Comparison of ENCODE assay signal across 8 mouse cellular contexts in the genomic region with DNA sequence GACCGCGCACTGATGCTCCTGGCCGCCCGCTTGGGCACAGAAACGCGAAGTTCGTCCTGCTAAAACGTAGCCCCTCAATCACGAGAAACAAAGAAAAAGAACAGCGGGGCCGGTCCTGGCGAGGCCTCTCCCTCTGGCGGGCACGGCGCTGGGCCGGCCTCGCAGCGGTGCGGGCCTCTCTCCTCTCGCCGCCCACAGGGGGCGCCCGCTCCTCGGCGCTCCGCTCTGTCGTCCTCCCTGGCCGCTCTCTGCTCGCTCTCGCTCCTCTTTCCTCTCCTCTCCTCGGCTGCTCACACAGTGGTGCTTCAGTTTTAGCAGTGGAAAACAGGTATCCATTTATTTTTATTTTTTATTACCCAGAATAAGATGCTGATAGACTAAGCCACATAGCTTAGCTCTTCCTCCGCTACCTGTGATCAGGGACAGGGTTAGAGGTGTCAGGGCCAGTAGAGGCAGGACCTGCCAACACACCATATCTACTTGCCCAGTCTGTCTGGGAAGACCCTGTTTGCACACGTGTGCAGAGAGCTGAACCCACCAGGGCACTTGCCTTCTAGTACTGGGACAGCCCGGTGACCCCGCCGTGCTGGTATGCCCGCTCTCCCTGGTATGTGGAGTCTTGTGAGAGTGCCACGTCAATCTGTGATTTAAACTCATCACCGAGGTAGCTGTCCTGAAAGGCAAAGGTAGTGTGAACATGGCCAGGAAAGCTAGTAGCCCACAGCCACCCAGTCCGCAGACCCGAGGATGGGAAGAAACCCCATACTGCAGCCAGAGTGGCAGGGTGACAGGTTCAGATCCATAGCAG. TPM values are rescaled to one million over a fixed set of nuclear protein-coding genes. Genes with fewer than 3 reads are reported as not detected.
DNase-seq lines count a peak whose midpoint lies in the region; ATAC-seq lines count a peak whose summit lies in the region.

No protein-coding gene starts in this region.

- no peaks in the 10 kb centered on the region for H3K9me3 ChIP-seq in embryonic facial prominence, embryonic 13.5 days
- H3K9me3 ChIP-seq in heart, embryonic 16.5 days (replicated peaks; ENCODE audit: control insufficient read depth, low read length): no peaks in the 10 kb centered on the region
- H3K9me3 ChIP-seq in liver, embryonic 16.5 days (replicated peaks; ENCODE audit: control insufficient read depth, low read length): no peaks in the 10 kb centered on the region
- H3K9me3 ChIP-seq in neural tube, embryonic 14.5 days (ENCODE audit: control insufficient read depth, low read length): no peaks in the 10 kb centered on the region

- H3K4me1 ChIP-seq in embryonic facial prominence, embryonic 13.5 days: peaks cover 31% of the 10 kb centered on the region
- peaks cover 9% of the 10 kb centered on the region for H3K4me1 ChIP-seq in heart, embryonic 16.5 days (ENCODE audit: control insufficient read depth, insufficient read depth, low read length)
- H3K4me1 ChIP-seq in liver, embryonic 16.5 days (ENCODE audit: control insufficient read depth, low read depth, low read length): peaks cover 25% of the 10 kb centered on the region
- peaks cover 21% of the 10 kb centered on the region for H3K4me1 ChIP-seq in neural tube, embryonic 14.5 days (ENCODE audit: control insufficient read depth, insufficient read depth, low read length)

- peak overlapping the region; percentile 17; the same call in 1 of the 2 replicates for H3K4me2 ChIP-seq in embryonic facial prominence, embryonic 13.5 days
- no peak overlapping the region for H3K4me2 ChIP-seq in heart, embryonic 16.5 days (ENCODE audit: low read depth, low read length)
- H3K4me2 ChIP-seq in liver, embryonic 16.5 days (ENCODE audit: low read depth, low read length): no peak overlapping the region
- no peak overlapping the region for H3K4me2 ChIP-seq in neural tube, embryonic 14.5 days (ENCODE audit: low read depth, low read length)

- H3K27ac ChIP-seq in embryonic facial prominence, embryonic 13.5 days: no peak overlapping the region
- H3K27ac ChIP-seq in heart, embryonic 16.5 days (ENCODE audit: low read length): no peak overlapping the region
- no peak overlapping the region for H3K27ac ChIP-seq in liver, embryonic 16.5 days (ENCODE audit: low read length)
- H3K27ac ChIP-seq in neural tube, embryonic 14.5 days (ENCODE audit: low read depth, low read length): peak overlapping the region; percentile 28; the same call in 1 of the 2 replicates

- ATAC-seq in embryonic facial prominence, embryonic 13.5 days (ENCODE audit: insufficient number of reproducible peaks, insufficient read depth, low FRiP score, low TSS enrichment, low read depth): peak; percentile 57; the same call in 1 of the 2 replicates
- ATAC-seq in heart, embryonic 16.5 days (replicated peaks; ENCODE audit: extremely low read depth, insufficient read depth, low FRiP score): peak; percentile 67
- ATAC-seq in liver, embryonic 16.5 days (ENCODE audit: low read depth): peak; percentile 37; the same call in 1 of the 2 replicates
- peak; percentile 77; the same call in 1 of the 2 replicates for ATAC-seq in neural tube, embryonic 14.5 days (ENCODE audit: low read depth)
- ATAC-seq in megakaryocyte-erythroid progenitor cell, adult 5-6 weeks (replicated peaks; ENCODE audit: low FRiP score, low TSS enrichment, poor library complexity, severe bottlenecking): no peak

- 24% methylated on average over 41 of the region's 41 CpGs for WGBS in embryonic facial prominence, embryonic 13.5 days
- 35% methylated on average over 40 of the region's 41 CpGs for WGBS in heart, embryonic 16.5 days
- WGBS in liver, embryonic 16.5 days (ENCODE audit: insufficient replicate concordance): 58% methylated on average over 40 of the region's 41 CpGs
- WGBS in neural tube, embryonic 14.5 days: 23% methylated on average over 41 of the region's 41 CpGs

- H3K4me3 ChIP-seq in embryonic facial prominence, embryonic 13.5 days: 0 out of 2 replicates have a peak overlapping the region, but pooled peaks have one; percentile 1
- no peak overlapping the region for H3K4me3 ChIP-seq in heart, embryonic 16.5 days (ENCODE audit: low read length)
- no peak overlapping the region for H3K4me3 ChIP-seq in liver, embryonic 16.5 days (ENCODE audit: low read depth, low read length)
- 0 out of 2 replicates have a peak overlapping the region, but pooled peaks have one; percentile 3 for H3K4me3 ChIP-seq in neural tube, embryonic 14.5 days (ENCODE audit: low read depth, low read length)

- peaks cover 13% of the 10 kb centered on the region for H3K27me3 ChIP-seq in embryonic facial prominence, embryonic 13.5 days
- H3K27me3 ChIP-seq in heart, embryonic 16.5 days (ENCODE audit: control insufficient read depth, insufficient read depth, low read length): peaks cover 9% of the 10 kb centered on the region; the same call in 1 of the 2 replicates
- no peaks in the 10 kb centered on the region for H3K27me3 ChIP-seq in liver, embryonic 16.5 days (ENCODE audit: control insufficient read depth, insufficient read depth, low read depth, low read length)
- H3K27me3 ChIP-seq in neural tube, embryonic 14.5 days (ENCODE audit: control insufficient read depth, insufficient read depth, low read length): no peaks in the 10 kb centered on the region

- H3K9ac ChIP-seq in embryonic facial prominence, embryonic 13.5 days: no peak overlapping the region
- H3K9ac ChIP-seq in heart, embryonic 16.5 days (ENCODE audit: low read length): no peak overlapping the region
- H3K9ac ChIP-seq in liver, embryonic 16.5 days (ENCODE audit: low read depth, low read length): no peak overlapping the region
- H3K9ac ChIP-seq in neural tube, embryonic 14.5 days (replicated peaks; ENCODE audit: low read depth, low read length): no peak overlapping the region

- peaks cover 78% of the 10 kb centered on the region for H3K36me3 ChIP-seq in embryonic facial prominence, embryonic 13.5 days
- peaks cover 49% of the 10 kb centered on the region for H3K36me3 ChIP-seq in heart, embryonic 16.5 days (ENCODE audit: control insufficient read depth, insufficient read depth)
- peaks cover 65% of the 10 kb centered on the region for H3K36me3 ChIP-seq in liver, embryonic 16.5 days (ENCODE audit: control insufficient read depth, insufficient read depth)
- H3K36me3 ChIP-seq in neural tube, embryonic 14.5 days (ENCODE audit: control insufficient read depth, insufficient read depth, low read length): peaks cover 79% of the 10 kb centered on the region

- DNase-seq in right cerebral cortex, adult 18-20 months: peak; percentile 83
- no peak for DNase-seq in right cerebral cortex, postnatal 36 days (ENCODE audit: low spot score in 2 of 2)
- DNase-seq in layer of hippocampus, adult 18-20 months (ENCODE audit: low spot score in 2 of 2): peak; percentile 66 to 80

RNA-seq across cellular contexts. Expression of gene Gdf1, which starts 2.7 kb away (rescaled TPM):
- 2.2 and 4.2 TPM in 2 replicates for polyA plus RNA-seq in embryonic facial prominence, embryonic 13.5 days (2015; fragmentation: Nextera tagmentation; extraction: Ambion mirVana)
- 0.45 and 1.4 TPM in 2 replicates for polyA plus RNA-seq in heart, embryonic 16.5 days (2015; fragmentation: Nextera tagmentation; extraction: Ambion mirVana)
- total RNA-seq in layer of hippocampus, adult 18-20 months (2021): 10 to 100 TPM; 15.1 to 18.2 TPM
- polyA plus RNA-seq in liver, embryonic 16.5 days (2015; fragmentation: Nextera tagmentation; extraction: Ambion mirVana): 0.18 and 0.34 TPM in 2 replicates
- polyA plus RNA-seq in neural tube, embryonic 14.5 days (2014; fragmentation: Nextera tagmentation; extraction: Ambion mirVana): 2.1 and 7.5 TPM in 2 replicates
- not detected in 2 replicates for total RNA-seq in megakaryocyte-erythroid progenitor cell, adult 5-6 weeks (2014; fragmentation: Nextera tagmentation)
- total RNA-seq in megakaryocyte-erythroid progenitor cell, adult 5-6 weeks (2017): not detected in 2 replicates

RNA-seq across cellular contexts. Expression of gene Cers1, which starts 16.7 kb away (rescaled TPM):
- 9.3 and 9.4 TPM in 2 replicates for polyA plus RNA-seq in embryonic facial prominence, embryonic 13.5 days (2015; fragmentation: Nextera tagmentation; extraction: Ambion mirVana)
- polyA plus RNA-seq in heart, embryonic 16.5 days (2015; fragmentation: Nextera tagmentation; extraction: Ambion mirVana): 1.3 TPM in 2 replicates
- total RNA-seq in layer of hippocampus, adult 18-20 months (2021): 100 to 1,000 TPM; 112 to 116 TPM
- 0.05 and 0.24 TPM in 2 replicates for polyA plus RNA-seq in liver, embryonic 16.5 days (2015; fragmentation: Nextera tagmentation; extraction: Ambion mirVana)
- polyA plus RNA-seq in neural tube, embryonic 14.5 days (2014; fragmentation: Nextera tagmentation; extraction: Ambion mirVana): 33.4 and 42.9 TPM in 2 replicates
- total RNA-seq in megakaryocyte-erythroid progenitor cell, adult 5-6 weeks (2014; fragmentation: Nextera tagmentation): not detected in 2 replicates
- not detected in 2 replicates for total RNA-seq in megakaryocyte-erythroid progenitor cell, adult 5-6 weeks (2017)

RNA-seq across cellular contexts. Expression of gene Upf1, which starts 20.8 kb away (rescaled TPM):
- 20.3 and 22.1 TPM in 2 replicates for polyA plus RNA-seq in embryonic facial prominence, embryonic 13.5 days (2015; fragmentation: Nextera tagmentation; extraction: Ambion mirVana)
- 7.9 and 9.7 TPM in 2 replicates for polyA plus RNA-seq in heart, embryonic 16.5 days (2015; fragmentation: Nextera tagmentation; extraction: Ambion mirVana)
- 10 to 100 TPM; 74.5 to 75.6 TPM for total RNA-seq in layer of hippocampus, adult 18-20 months (2021)
- polyA plus RNA-seq in liver, embryonic 16.5 days (2015; fragmentation: Nextera tagmentation; extraction: Ambion mirVana): 5.5 and 5.6 TPM in 2 replicates
- 14.4 and 15.0 TPM in 2 replicates for polyA plus RNA-seq in neural tube, embryonic 14.5 days (2014; fragmentation: Nextera tagmentation; extraction: Ambion mirVana)
- 44.1 and 46.9 TPM in 2 replicates for total RNA-seq in megakaryocyte-erythroid progenitor cell, adult 5-6 weeks (2014; fragmentation: Nextera tagmentation)
- total RNA-seq in megakaryocyte-erythroid progenitor cell, adult 5-6 weeks (2017): 26.7 and 46.7 TPM in 2 replicates

RNA-seq across cellular contexts. Expression of gene Cope, which starts 30.0 kb away (rescaled TPM):
- 315 and 327 TPM in 2 replicates for polyA plus RNA-seq in embryonic facial prominence, embryonic 13.5 days (2015; fragmentation: Nextera tagmentation; extraction: Ambion mirVana)
- polyA plus RNA-seq in heart, embryonic 16.5 days (2015; fragmentation: Nextera tagmentation; extraction: Ambion mirVana): 326 and 334 TPM in 2 replicates
- 100 to 1,000 TPM; 125 to 149 TPM for total RNA-seq in layer of hippocampus, adult 18-20 months (2021)
- 195 and 209 TPM in 2 replicates for polyA plus RNA-seq in liver, embryonic 16.5 days (2015; fragmentation: Nextera tagmentation; extraction: Ambion mirVana)
- polyA plus RNA-seq in neural tube, embryonic 14.5 days (2014; fragmentation: Nextera tagmentation; extraction: Ambion mirVana): 285 and 327 TPM in 2 replicates
- 127 and 153 TPM in 2 replicates for total RNA-seq in megakaryocyte-erythroid progenitor cell, adult 5-6 weeks (2014; fragmentation: Nextera tagmentation)
- total RNA-seq in megakaryocyte-erythroid progenitor cell, adult 5-6 weeks (2017): 56.3 and 64.1 TPM in 2 replicates

RNA-seq across cellular contexts. Expression of gene Ddx49, which starts 30.0 kb away (rescaled TPM):
- polyA plus RNA-seq in embryonic facial prominence, embryonic 13.5 days (2015; fragmentation: Nextera tagmentation; extraction: Ambion mirVana): 54.4 and 58.3 TPM in 2 replicates
- polyA plus RNA-seq in heart, embryonic 16.5 days (2015; fragmentation: Nextera tagmentation; extraction: Ambion mirVana): 34.1 and 34.2 TPM in 2 replicates
- total RNA-seq in layer of hippocampus, adult 18-20 months (2021): 10 to 100 TPM; 36.3 to 49.0 TPM
- polyA plus RNA-seq in liver, embryonic 16.5 days (2015; fragmentation: Nextera tagmentation; extraction: Ambion mirVana): 19.8 and 21.1 TPM in 2 replicates
- 44.5 and 45.9 TPM in 2 replicates for polyA plus RNA-seq in neural tube, embryonic 14.5 days (2014; fragmentation: Nextera tagmentation; extraction: Ambion mirVana)
- 50.3 and 54.2 TPM in 2 replicates for total RNA-seq in megakaryocyte-erythroid progenitor cell, adult 5-6 weeks (2014; fragmentation: Nextera tagmentation)
- 116 and 154 TPM in 2 replicates for total RNA-seq in megakaryocyte-erythroid progenitor cell, adult 5-6 weeks (2017)

Comparison
In these comparisons a context has a peak if more than half of its experiments do, and no peak if none do; other contexts are left out.
1. DNase-seq: peak in right cerebral cortex, adult 18-20 months (single experiment) and layer of hippocampus, adult 18-20 months (2 of 2); none in right cerebral cortex, postnatal 36 days (0 of 2).
2. H3K4me3 ChIP-seq: peak in embryonic facial prominence, embryonic 13.5 days (single experiment) and neural tube, embryonic 14.5 days (single experiment); none in heart, embryonic 16.5 days (single experiment) and liver, embryonic 16.5 days (single experiment).